Mouse (Mus musculus) liver, postnatal 0 days (tissue): ENCODE data around the gene Cdc73. TPM values are rescaled to one million over a fixed set of nuclear protein-coding genes. Genes with fewer than 3 reads are reported as not detected.
"Not testable (repeated sequence)": the region's sequence is repeated elsewhere in the genome, so short reads cannot be mapped to it uniquely, and the experiment has no call there.

Experiments
- ATAC-seq: fragments of 200-750 bp; cut with Nextera tagmentation; 2 replicates; pipeline ENCODE4 v1.8.0; 2017; ENCODE audit warnings: mild to moderate bottlenecking, moderate library complexity
- DNase-seq: peaks from one replicate; pipeline ENCODE4 v3.0.0-alpha.2; 2016
- H3K27ac ChIP-seq: fragments of 300-500 bp; sonication (generic); 2 replicates; pipeline ENCODE4 v1.5.1; 2014; ENCODE audit warnings: antibody characterized with exemption, moderate library complexity, mild to moderate bottlenecking, low read depth
- H3K27me3 ChIP-seq: fragments of 300-500 bp; sonication (generic); 2 replicates; pipeline ENCODE4 v1.6.1; 2014; ENCODE audit warnings: low read length, control low read depth, mixed read lengths; ENCODE audit not compliant: insufficient read depth
- H3K36me3 ChIP-seq: fragments of 300-500 bp; sonication (generic); replicated peaks from 2 replicates; pipeline ENCODE4 v1.6.1; 2014; ENCODE audit warnings: mild to moderate bottlenecking, control low read depth, low read length, moderate library complexity, mixed read lengths; ENCODE audit not compliant: insufficient read depth
- H3K4me1 ChIP-seq: fragments of 300-500 bp; sonication (generic); 2 replicates; pipeline ENCODE4 v1.6.1; 2014; ENCODE audit warnings: antibody characterized with exemption, mild to moderate bottlenecking, control low read depth; ENCODE audit not compliant: insufficient read depth
- H3K4me2 ChIP-seq: fragments of 300-500 bp; sonication (generic); 2 replicates; pipeline ENCODE4 v1.6.1; 2014; ENCODE audit warnings: low read depth, mild to moderate bottlenecking, low read length, moderate library complexity, mixed read lengths
- H3K4me3 ChIP-seq: fragments of 300-500 bp; sonication (generic); 2 replicates; pipeline ENCODE4 v1.5.1; 2014; ENCODE audit warnings: low read depth, low read length
- H3K9ac ChIP-seq: fragments of 300-500 bp; sonication (generic); replicated peaks from 2 replicates; pipeline ENCODE4 v1.6.1; 2014; ENCODE audit warnings: mild to moderate bottlenecking, moderate library complexity
- H3K9me3 ChIP-seq: fragments of 300-500 bp; sonication (generic); 2 replicates; pipeline ENCODE4 v1.6.1; 2016; ENCODE audit warnings: mild to moderate bottlenecking, control low read depth, low read length, mixed read lengths
- CTCF ChIP-seq: sonication (generic); IDR thresholded peaks from 2 replicates; pipeline ENCODE4 v1.5.1; 2016; ENCODE audit warnings: antibody characterized with exemption, low read depth
- EP300 ChIP-seq: IDR thresholded peaks from 2 replicates; pipeline ENCODE4 v1.6.1; 2016; ENCODE audit warnings: antibody characterized with exemption, low read depth, mild to moderate bottlenecking
- WGBS: fragments of 180-500 bp; shearing (Covaris S2); extraction: QIAGEN DNeasy Blood & Tissue Kit; methylation state at CpG from one replicate; pipeline ENCODE4 v1.1.7; 2014; ENCODE audit not compliant: insufficient replicate concordance; 5-methylcytosine and 5-hydroxymethylcytosine counted together
- polyA plus RNA-seq: library from polyadenylated mRNA; unstranded; fragments of >200 nt; fragmentation: Nextera tagmentation; extraction: Ambion mirVana; gene quantifications from 2 replicates; pipeline ENCODE4 v1.2.1, GENCODE M21; 2015

Cdc73 gene
- polyA plus RNA-seq, 1 experiment from 2014 or later, result 8.1 TPM

DNA sequence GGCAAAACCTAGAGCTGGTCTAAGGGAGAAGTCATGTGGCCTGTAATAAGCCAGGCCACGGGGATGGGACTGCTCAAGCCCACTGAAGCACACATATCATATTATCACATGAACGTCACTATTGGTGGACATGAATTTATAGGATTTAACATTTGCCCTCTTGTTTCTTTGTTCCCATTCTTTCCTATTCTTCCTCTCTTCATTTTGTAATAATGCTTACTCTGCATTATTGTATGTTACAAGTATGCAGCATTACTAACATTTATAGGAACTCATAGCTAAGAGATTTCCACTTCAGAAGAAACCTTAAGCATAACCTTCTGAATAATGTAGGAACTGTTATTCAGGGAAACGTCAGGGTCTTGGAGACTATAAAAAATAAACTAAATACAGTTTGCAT is 17.8 kb downstream of the Cdc73 start:
- H3K9ac ChIP-seq, result no peak overlapping the region
- H3K9me3 ChIP-seq, result no peaks in the 10 kb centered on the region
- no peak overlapping the region for H3K4me2 ChIP-seq
- no peak overlapping the region for H3K4me3 ChIP-seq
- H3K27me3 ChIP-seq, result no peaks in the 10 kb centered on the region
- H3K27ac ChIP-seq, result no peak overlapping the region
- ATAC-seq, result no peak
- peaks cover 51% of the 10 kb centered on the region for H3K36me3 ChIP-seq
- TF ChIP-seq CTCF (no peak), EP300 (no peak)
- 88% methylated on average over 3 of the region's 3 CpGs for WGBS
- DNase-seq, result no peak
- no peaks in the 10 kb centered on the region for H3K4me1 ChIP-seq

DNA sequence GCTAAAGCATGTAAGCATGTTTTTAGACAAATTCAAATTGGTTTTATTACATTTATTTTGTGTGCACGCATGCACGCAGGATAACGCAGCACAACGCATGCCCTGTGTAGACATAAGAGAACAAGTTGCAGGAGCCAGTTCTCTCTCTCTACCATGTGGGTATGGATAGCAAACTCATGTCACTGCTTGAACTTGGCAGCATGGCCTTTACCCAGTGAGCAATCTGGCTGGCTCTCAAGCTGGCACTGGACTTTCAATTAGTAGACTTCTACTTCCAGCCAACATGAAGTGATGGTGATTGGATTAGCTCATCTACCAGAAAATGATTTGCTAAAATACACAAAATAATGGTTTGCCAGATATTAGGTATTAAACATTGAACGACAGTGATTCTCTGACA is 21.6 kb downstream of the Cdc73 start:
- H3K9me3 ChIP-seq, result no peaks in the 10 kb centered on the region
- DNase-seq (no peak), ATAC-seq (no peak)
- TF ChIP-seq EP300 (no peak), CTCF (no peak)
- WGBS, result 91% methylated on average over 5 of the region's 5 CpGs
- H3K27ac ChIP-seq, result no peak overlapping the region
- no peaks in the 10 kb centered on the region for H3K4me1 ChIP-seq
- no peak overlapping the region for H3K4me3 ChIP-seq
- peaks cover 56% of the 10 kb centered on the region for H3K36me3 ChIP-seq
- H3K27me3 ChIP-seq, result no peaks in the 10 kb centered on the region
- H3K4me2 ChIP-seq, result no peak overlapping the region
- no peak overlapping the region for H3K9ac ChIP-seq

DNA sequence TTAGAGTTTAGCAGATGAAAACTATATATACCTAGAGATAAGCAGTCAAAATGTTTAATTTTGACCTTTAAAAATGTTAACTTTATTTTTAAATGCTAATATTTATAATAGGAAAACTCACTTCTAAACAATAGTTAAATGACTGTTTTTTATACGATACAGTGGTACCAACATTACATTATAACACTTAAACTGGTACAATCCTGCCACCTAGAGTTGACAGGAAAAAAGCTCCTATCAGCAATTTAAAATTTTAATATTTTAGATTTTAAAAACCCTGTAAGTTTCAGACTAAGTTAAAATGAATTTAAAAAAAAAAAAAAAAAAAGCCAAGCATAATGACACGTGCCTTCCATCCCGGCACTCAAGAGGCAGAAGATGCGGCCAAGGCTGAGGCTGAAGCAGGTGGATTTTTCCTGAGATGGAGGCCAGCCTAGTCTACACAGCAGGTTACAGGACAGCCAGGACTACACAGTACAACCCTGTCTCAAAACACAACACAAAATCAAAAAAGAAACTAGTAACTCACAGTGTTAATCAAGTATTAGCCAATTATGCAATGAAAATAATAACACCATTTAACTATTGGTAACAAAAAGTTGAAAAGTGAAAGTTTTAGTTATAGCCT is 26.8 kb downstream of the Cdc73 start:
- no peak overlapping the region for H3K9ac ChIP-seq
- DNase-seq (no peak), ATAC-seq (no peak)
- H3K4me2 ChIP-seq, result no peak overlapping the region
- 90% methylated on average over 4 of the region's 4 CpGs for WGBS
- no peaks in the 10 kb centered on the region for H3K27me3 ChIP-seq
- H3K9me3 ChIP-seq, result no peaks in the 10 kb centered on the region
- no peak overlapping the region for H3K27ac ChIP-seq
- peaks cover 40% of the 10 kb centered on the region for H3K36me3 ChIP-seq
- H3K4me3 ChIP-seq, result no peak overlapping the region
- no peaks in the 10 kb centered on the region for H3K4me1 ChIP-seq
- TF ChIP-seq CTCF (no peak), EP300 (no peak)

DNA sequence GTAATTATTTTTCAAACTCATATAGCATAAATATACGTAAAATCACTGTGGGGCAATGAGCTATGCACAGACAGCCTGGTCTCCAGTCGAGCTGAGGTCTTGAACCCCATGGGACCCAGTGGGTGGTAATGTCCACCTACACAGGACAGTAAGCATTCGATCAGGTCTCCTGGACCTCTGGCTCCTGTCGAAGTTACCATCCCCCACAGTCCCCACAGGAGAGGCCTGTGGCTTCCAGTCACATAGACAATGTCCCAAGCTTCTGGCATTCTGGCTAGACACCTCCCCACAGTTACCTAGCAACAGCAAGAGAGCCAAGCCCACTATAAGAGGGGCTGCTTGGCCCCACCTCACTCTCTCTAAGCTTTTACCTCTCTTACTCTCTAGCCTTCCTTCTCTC is 37.9 kb downstream of the Cdc73 start:
- not testable (repeated sequence) for H3K9ac ChIP-seq, DNase-seq, H3K9me3 ChIP-seq, H3K4me3 ChIP-seq, H3K4me2 ChIP-seq, H3K4me1 ChIP-seq, H3K27ac ChIP-seq, ATAC-seq, H3K27me3 ChIP-seq
- WGBS, result 95% methylated on average over 4 of the region's 4 CpGs
- peaks cover 22% of the 10 kb centered on the region for H3K36me3 ChIP-seq

DNA sequence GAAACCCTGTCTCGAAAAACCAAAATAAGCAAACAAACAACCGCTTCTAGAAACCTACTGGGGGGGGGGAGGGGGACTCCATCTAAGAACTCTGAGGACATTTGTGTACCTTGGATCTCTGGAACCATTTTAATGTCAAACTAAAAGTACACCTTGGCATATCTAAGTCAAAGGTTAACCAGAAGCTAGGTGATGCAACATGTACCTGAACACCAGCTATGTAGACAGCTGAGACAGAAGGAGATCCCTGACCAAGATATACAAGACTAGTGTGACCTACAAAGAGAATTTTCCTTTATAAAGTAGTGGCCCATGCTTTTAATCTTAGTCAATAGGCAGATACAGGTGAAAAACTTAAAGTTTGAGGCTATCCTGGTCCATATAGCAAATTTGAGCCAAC is 39.5 kb downstream of the Cdc73 start:
- peaks cover 15% of the 10 kb centered on the region for H3K36me3 ChIP-seq
- 69% methylated on average over 2 of the region's 2 CpGs for WGBS
- no peaks in the 10 kb centered on the region for H3K9me3 ChIP-seq
- H3K4me3 ChIP-seq, result no peak overlapping the region
- no peaks in the 10 kb centered on the region for H3K27me3 ChIP-seq
- peak overlapping the region; percentile 39; the same call in 1 of the 2 replicates for H3K27ac ChIP-seq
- no peaks in the 10 kb centered on the region; the same call in 1 of the 2 replicates for H3K4me1 ChIP-seq
- ATAC-seq (peak; percentile 88), DNase-seq (no peak)
- no peak overlapping the region for H3K4me2 ChIP-seq
- no peak overlapping the region for H3K9ac ChIP-seq
- no peak for TF ChIP-seq EP300

DNA sequence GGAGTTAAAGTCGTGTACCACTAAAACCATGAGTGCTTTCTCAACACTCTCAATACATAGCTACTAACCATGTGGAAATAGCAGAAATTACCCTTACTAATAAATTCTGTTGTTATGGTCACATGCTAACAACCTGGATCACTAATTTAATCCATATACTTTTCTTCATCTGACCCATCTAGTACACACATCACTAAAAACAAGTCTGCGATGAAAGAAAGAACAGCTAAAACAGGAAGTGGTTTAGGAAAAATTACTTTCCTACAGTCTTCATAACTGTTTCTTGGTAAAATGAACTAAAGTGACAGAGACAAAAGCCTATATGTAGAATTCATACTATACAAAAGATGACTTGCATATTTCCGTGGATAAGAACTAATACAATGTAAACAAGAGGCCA is 49.0 kb downstream of the Cdc73 start:
- Histone ChIP-seq H3K27ac (no peak overlapping the region), H3K36me3 (no peaks in the 10 kb centered on the region; the same call in none of the 2 replicates), H3K4me1 (no peaks in the 10 kb centered on the region), H3K9ac (no peak overlapping the region), H3K9me3 (no peaks in the 10 kb centered on the region), H3K4me3 (no peak overlapping the region), H3K27me3 (no peaks in the 10 kb centered on the region), H3K4me2 (no peak overlapping the region)
- ATAC-seq (no peak), DNase-seq (no peak)
- 73% methylated on average over 3 of the region's 3 CpGs for WGBS
- TF ChIP-seq EP300, result no peak
- TF ChIP-seq CTCF, result no peak

DNA sequence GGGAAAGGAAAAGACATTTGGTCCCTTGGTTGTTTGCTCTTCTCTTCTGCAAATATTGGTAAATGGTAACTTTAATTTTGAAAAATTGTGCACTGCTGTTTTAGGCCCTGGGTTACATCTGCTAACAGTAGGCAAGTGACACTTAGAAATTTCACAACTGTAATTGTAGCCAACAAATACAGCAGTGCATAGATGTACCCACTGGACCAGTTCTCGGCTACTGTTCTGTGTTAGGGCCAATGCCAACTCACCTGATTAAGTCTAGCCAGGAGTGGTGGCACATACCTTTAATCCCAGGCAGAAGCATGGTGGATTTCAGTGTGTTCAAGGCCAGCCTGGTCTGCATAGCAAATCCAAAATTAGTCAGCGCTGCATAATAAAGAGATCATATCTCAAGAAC is 52.4 kb downstream of the Cdc73 start:
- ATAC-seq (no peak), DNase-seq (no peak)
- H3K27ac ChIP-seq, result no peak overlapping the region
- H3K4me2 ChIP-seq, result no peak overlapping the region
- no peaks in the 10 kb centered on the region for H3K27me3 ChIP-seq
- H3K4me3 ChIP-seq, result no peak overlapping the region
- TF ChIP-seq CTCF (no peak), EP300 (no peak)
- H3K9ac ChIP-seq, result no peak overlapping the region
- no peaks in the 10 kb centered on the region for H3K4me1 ChIP-seq
- H3K36me3 ChIP-seq, result peaks cover 4% of the 10 kb centered on the region
- 86% methylated on average over 2 of the region's 2 CpGs for WGBS
- H3K9me3 ChIP-seq, result no peaks in the 10 kb centered on the region
